Mouse (Mus musculus) embryonic facial prominence, embryonic 10.5 days (tissue): ENCODE results near the gene Kifap3. TPM values are rescaled to one million over a fixed set of nuclear protein-coding genes. Genes with fewer than 3 reads are reported as not detected.
A peak's percentile ranks its signal among the peaks of the same experiment; 100 is the strongest.

Experiments used
- DNase-seq: peaks from one replicate; pipeline ENCODE4 v3.0.0-alpha.2; 2017; ENCODE audit warnings: low spot score
- H3K27ac ChIP-seq: fragments of 300-500 bp; sonication (generic); replicated peaks from 2 replicates; pipeline ENCODE4 v1.5.1; 2016; ENCODE audit warnings: mild to moderate bottlenecking
- H3K27me3 ChIP-seq: fragments of 300-500 bp; sonication (generic); replicated peaks from 2 replicates; pipeline ENCODE4 v1.6.1; 2016; ENCODE audit warnings: low read depth, mild to moderate bottlenecking; ENCODE audit not compliant: poor library complexity, severe bottlenecking
- H3K36me3 ChIP-seq: fragments of 300-500 bp; sonication (generic); replicated peaks from 2 replicates; pipeline ENCODE4 v1.6.1; 2016; ENCODE audit warnings: mild to moderate bottlenecking, moderate library complexity
- H3K4me1 ChIP-seq: fragments of 300-500 bp; sonication (generic); 2 replicates; pipeline ENCODE4 v1.6.1; 2016
- H3K4me3 ChIP-seq: fragments of 300-500 bp; sonication (generic); 2 replicates; pipeline ENCODE4 v1.5.1; 2016; ENCODE audit warnings: mild to moderate bottlenecking, moderate library complexity
- H3K9me3 ChIP-seq: fragments of 300-500 bp; sonication (generic); 2 replicates; pipeline ENCODE4 v1.6.1; 2016; ENCODE audit warnings: mild to moderate bottlenecking
- WGBS: fragments of 180-500 bp; shearing (Covaris S2); methylation state at CpG from one replicate; pipeline ENCODE4 v1.1.7; 2016; 5-methylcytosine and 5-hydroxymethylcytosine counted together
- polyA plus RNA-seq: library from polyadenylated mRNA; unstranded; fragments of >200 nt; fragmentation: Nextera tagmentation; extraction: Ambion mirVana; gene quantifications from 2 replicates; pipeline ENCODE4 v1.2.1, GENCODE M21; 2016

The Kifap3 gene
- polyA plus RNA-seq, 1 experiment from 2014 or later: 38.1 TPM

GRCm38 (mm10) chr1:163903411-163903810 lies 124.0 kb downstream of the Kifap3 start:
- 86% methylated on average over 3 of the region's 3 CpGs for WGBS
- Histone ChIP-seq H3K36me3 (no peaks in the 10 kb centered on the region), H3K27me3 (no peaks in the 10 kb centered on the region), H3K9me3 (no peaks in the 10 kb centered on the region), H3K4me3 (no peak overlapping the region), H3K27ac (no peak overlapping the region), H3K4me1 (peaks cover 39% of the 10 kb centered on the region)
- DNase-seq: no peak

DNA sequence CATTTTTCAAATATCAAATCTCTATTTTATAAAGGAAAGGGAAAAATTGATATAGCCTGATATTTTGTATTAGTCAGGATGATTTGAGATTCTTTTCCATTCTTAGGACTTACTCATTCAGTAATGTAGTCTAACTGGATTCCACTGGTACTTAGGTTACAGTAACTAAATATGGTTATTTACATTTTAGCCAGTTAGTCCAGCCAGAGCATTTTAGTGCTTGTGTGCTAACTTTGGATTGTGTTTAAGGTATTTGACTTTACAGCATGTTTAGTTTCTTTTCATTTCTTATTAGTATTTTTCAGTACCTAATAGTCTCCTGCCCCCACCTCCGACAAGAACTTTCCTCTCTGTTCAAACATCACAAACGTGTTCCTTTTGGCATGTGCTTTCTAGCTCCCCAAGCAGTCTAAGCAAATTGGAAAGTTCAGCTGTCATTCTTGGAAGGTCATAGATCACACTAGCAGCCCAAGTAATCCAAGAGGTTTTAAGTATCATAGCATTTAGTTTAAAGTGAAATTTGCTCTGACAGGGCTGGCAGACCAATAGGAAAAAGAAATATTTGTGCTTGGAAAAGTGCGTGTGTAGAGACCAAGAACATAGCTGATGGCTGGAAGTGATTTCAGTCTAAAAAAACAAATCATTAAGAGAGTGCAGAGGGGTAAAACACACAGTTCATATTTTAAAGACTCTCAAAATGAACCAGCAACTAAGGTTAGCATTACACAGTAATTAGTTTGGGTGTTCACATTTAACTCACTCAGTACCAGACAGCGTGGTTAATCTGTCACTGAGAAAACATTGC lies 127.8 kb downstream of the Kifap3 start:
- DNase-seq: no peak
- Histone ChIP-seq H3K9me3 (no peaks in the 10 kb centered on the region), H3K27me3 (no peaks in the 10 kb centered on the region), H3K36me3 (no peaks in the 10 kb centered on the region), H3K4me3 (no peak overlapping the region), H3K27ac (peak overlapping the region; percentile 67), H3K4me1 (peaks cover 30% of the 10 kb centered on the region)
- WGBS: 26% methylated on average over 4 of the region's 4 CpGs

DNA sequence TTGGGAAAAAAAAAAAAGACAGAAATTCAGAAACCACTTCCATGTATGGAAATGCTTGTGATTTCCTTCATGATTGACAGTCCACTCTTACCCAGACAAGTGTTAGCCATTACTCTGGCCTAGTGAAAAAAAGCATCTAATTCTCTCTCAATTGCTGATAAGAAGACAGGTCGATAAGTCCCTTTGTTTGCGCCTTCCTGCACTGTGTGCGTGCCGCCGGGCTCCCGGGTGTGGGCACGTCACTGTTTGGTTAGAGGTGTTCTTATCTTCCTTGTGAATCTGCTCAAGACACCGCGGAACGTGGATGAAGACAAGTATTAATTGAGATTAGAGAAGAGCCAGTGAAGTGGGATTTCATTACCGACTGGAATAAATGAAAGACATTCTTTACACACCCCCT lies 129.0 kb downstream of the Kifap3 start:
- H3K27ac ChIP-seq: peak overlapping the region; percentile 52
- DNase-seq: no peak
- H3K36me3 ChIP-seq: no peaks in the 10 kb centered on the region
- 51% methylated on average over 11 of the region's 11 CpGs for WGBS
- peaks cover 30% of the 10 kb centered on the region for H3K4me1 ChIP-seq
- no peaks in the 10 kb centered on the region for H3K9me3 ChIP-seq
- H3K27me3 ChIP-seq: no peaks in the 10 kb centered on the region
- no peak overlapping the region for H3K4me3 ChIP-seq

- Histone ChIP-seq H3K27ac (peak overlapping the region; percentile 24; the same call in 1 of the 2 replicates), H3K36me3 (no peaks in the 10 kb centered on the region), H3K4me3 (no peak overlapping the region), H3K4me1 (peaks cover 30% of the 10 kb centered on the region), H3K9me3 (no peaks in the 10 kb centered on the region), H3K27me3 (no peaks in the 10 kb centered on the region)
- DNase-seq: no peak
- 6% methylated on average over 2 of the region's 2 CpGs for WGBS
Measured at GRCm38 (mm10) chr1:163910343-163910742, 131.0 kb downstream of the Kifap3 start.

- Histone ChIP-seq H3K4me3 (no peak overlapping the region), H3K36me3 (peaks cover 4% of the 10 kb centered on the region), H3K27ac (peak overlapping the region; percentile 24; the same call in 1 of the 2 replicates), H3K9me3 (no peaks in the 10 kb centered on the region), H3K4me1 (peaks cover 28% of the 10 kb centered on the region), H3K27me3 (no peaks in the 10 kb centered on the region)
- 91% methylated on average over 9 of the region's 9 CpGs for WGBS
- DNase-seq: no peak
Measured at GRCm38 (mm10) chr1:163910785-163911184, 131.4 kb downstream of the Kifap3 start.

DNA sequence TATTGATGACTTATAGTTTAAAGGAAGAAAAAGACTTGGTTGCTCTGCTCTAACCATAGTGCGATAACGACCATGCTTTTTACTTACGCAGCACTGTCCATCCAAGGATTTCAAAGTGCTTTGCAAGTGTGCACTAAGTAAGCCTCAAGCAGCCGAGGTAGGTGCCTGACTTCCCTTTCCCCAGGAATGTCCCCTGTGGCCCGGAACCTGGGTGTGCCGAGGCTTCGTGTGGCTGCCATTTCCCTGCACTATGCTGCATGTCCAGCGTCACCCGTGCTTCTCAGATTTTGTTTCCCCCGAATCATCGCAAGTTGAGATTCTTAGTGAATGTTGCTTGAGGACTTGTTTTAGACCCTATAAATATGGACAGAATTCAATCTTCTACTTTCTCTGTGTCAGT lies 132.6 kb downstream of the Kifap3 start:
- H3K27ac ChIP-seq: no peak overlapping the region
- peaks cover 20% of the 10 kb centered on the region for H3K4me1 ChIP-seq
- H3K4me3 ChIP-seq: no peak overlapping the region
- WGBS: 90% methylated on average over 11 of the region's 11 CpGs
- H3K27me3 ChIP-seq: no peaks in the 10 kb centered on the region
- H3K36me3 ChIP-seq: peaks cover 14% of the 10 kb centered on the region
- no peaks in the 10 kb centered on the region for H3K9me3 ChIP-seq
- no peak for DNase-seq

DNA sequence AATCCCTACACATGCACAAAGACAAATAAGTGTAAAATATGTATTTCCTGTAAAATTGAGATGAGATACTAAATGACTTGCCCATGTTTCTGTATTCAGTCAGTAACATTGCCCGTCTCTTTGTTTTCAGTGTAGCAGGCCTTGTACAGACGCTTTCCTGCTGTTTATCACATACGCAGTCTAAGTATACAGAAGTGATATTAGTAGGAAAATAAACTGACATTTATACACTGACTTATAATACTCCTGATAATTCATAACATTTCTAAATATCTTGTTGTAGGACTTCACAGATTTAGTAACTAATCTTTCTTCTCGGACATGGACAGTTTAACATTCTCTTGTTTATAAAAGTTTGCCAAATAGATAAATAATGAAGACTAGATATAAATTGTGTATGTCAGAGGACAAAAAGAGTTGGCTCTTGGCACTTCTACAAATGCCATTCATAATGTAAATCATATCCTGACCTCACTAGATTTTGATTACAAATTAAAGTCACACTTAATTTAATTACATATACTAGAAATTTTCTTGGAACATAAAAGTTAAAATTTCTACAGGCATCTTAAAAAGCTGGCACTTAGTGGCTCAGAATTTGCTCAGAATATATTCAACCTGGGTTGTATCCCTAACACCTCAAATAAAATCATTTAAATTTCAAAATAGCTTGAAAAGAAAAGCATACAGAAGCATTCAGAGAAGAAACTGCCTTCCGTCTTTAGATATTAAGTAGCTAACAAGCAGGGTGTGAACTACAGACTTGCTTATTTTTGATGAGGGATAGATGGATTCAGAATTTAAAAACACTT lies 138.2 kb downstream of the Kifap3 start:
- WGBS: 95% methylated on average over 5 of the region's 5 CpGs
- Histone ChIP-seq H3K27me3 (no peaks in the 10 kb centered on the region), H3K27ac (no peak overlapping the region), H3K36me3 (peaks cover 35% of the 10 kb centered on the region), H3K4me1 (no peaks in the 10 kb centered on the region), H3K9me3 (peaks cover 2% of the 10 kb centered on the region; the same call in 1 of the 2 replicates), H3K4me3 (no peak overlapping the region)
- DNase-seq: no peak

DNA sequence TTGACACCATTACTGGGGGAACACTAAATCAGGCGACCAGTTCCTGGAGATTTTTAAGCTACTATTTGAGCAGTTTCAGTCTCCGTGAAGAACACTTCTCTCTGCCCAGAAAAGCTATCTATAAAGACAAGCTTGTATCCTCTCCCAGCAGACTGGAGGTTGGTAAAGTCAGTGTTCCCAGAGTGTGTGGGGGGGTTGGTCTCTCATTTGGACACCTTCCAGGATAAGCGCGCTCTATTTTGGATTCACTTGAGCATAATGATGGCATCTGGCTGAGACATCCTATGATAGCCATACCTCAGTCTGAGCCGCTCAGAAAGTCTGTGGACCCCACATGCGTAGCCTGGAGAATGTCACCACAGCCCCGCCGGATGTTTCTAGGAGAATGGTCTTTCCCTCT lies 144.7 kb downstream of the Kifap3 start:
- no peak overlapping the region for H3K27ac ChIP-seq
- H3K4me3 ChIP-seq: no peak overlapping the region
- DNase-seq: no peak
- peaks cover 4% of the 10 kb centered on the region for H3K4me1 ChIP-seq
- WGBS: 87% methylated on average over 8 of the region's 8 CpGs
- no peaks in the 10 kb centered on the region for H3K27me3 ChIP-seq
- H3K9me3 ChIP-seq: no peaks in the 10 kb centered on the region
- H3K36me3 ChIP-seq: no peaks in the 10 kb centered on the region

DNA sequence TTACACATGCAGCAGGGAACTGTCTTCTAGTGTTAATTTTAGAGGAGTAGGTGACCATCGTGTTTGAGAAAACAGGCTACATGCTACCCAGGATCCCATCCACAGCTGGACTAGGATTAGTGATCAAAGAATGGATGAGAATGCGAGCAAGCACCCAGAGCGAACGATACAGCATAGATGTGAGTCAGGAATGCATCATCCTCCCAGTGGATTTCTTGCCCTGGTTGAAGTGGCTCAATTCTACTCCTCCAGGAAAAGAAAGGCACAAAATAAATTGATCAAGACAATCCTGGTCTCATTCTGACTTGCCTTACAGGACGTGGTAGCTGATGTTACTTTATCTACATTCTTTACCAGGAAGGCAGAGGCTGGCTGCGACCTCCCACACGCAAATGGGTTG lies 149.5 kb downstream of the Kifap3 start, which contains the start of gene Scyl3:
TSS of gene Scyl3 (plus strand) at position 255 of the 400 bp plus-strand sequence.
- WGBS: 71% methylated on average over 7 of the region's 7 CpGs
- Histone ChIP-seq H3K4me3 (peak within 1 kb of the TSS; percentile 96), H3K27me3 (no peaks in the 10 kb centered on the region), H3K27ac (peak within 1 kb of the TSS; percentile 91), H3K4me1 (peaks cover 20% of the 10 kb centered on the region), H3K9me3 (no peaks in the 10 kb centered on the region), H3K36me3 (peaks cover 8% of the 10 kb centered on the region)
- no peak for DNase-seq

DNA sequence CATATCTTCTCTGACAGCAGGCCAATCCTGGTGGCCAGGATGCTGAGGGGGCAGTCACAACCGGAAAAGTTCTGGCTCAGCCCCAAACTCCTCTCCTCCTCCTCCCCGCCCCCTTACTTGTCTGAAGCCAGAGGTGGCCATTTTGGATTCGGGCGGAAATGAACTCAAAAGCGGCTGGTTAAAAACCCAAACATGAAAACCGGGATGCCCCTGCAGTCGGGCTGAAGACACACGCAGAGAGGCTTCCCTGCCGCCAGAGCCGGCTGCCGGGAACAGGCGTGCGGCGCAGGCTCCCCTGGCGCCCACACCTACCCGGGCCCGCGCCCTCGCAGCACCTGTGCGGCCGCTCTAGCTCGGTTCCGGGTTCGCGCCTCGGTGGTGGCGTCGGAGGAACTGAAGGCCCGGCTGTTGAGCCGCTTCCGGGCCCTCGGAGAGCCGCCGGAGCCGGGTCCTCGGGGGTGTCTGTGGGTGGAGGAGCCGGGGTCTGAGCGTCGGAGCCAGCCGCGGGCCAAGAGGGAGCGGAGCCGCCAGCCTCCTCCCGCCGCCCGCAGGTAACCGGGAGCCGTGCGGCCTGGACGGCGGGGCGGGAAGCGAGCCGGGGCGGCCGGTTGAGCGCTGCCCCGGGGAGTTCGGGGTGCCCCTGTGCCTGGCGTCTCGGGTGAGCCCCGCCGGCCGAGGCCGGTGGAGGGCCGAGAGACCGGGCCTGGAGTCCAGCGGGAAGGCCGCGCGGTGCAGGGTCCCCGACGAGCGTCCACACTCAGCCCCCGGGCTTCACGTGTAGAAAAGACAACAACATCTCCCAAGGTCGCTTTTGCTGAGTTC lies 150.5 kb downstream of the Kifap3 start:
- Histone ChIP-seq H3K27ac (peak overlapping the region; percentile 91), H3K9me3 (no peaks in the 10 kb centered on the region)
- WGBS: under 1% methylated on average over 77 of the region's 77 CpGs

GRCm38 (mm10) chr1:163930458-163930794 lies 151.0 kb downstream of the Kifap3 start:
- H3K27ac ChIP-seq: peak overlapping the region; percentile 91

More for the DNA sequence above, 150.5 kb downstream of the Kifap3 start:
- peaks cover 18% of the 10 kb centered on the region for H3K36me3 ChIP-seq
- peaks cover 20% of the 10 kb centered on the region for H3K4me1 ChIP-seq
- peak; percentile 91 for DNase-seq
- no peaks in the 10 kb centered on the region for H3K27me3 ChIP-seq
- peak overlapping the region; percentile 96 for H3K4me3 ChIP-seq

GRCm38 (mm10) chr1:163931801-163932200 lies 152.4 kb downstream of the Kifap3 start:
- no peak for DNase-seq
- no peak overlapping the region for H3K27ac ChIP-seq
- H3K36me3 ChIP-seq: peaks cover 38% of the 10 kb centered on the region
- H3K4me3 ChIP-seq: no peak overlapping the region
- no peaks in the 10 kb centered on the region for H3K27me3 ChIP-seq
- 83% methylated on average over 8 of the region's 8 CpGs for WGBS
- H3K4me1 ChIP-seq: peaks cover 20% of the 10 kb centered on the region
- H3K9me3 ChIP-seq: no peaks in the 10 kb centered on the region

More at GRCm38 (mm10) chr1:163930458-163930794, 151.0 kb downstream of the Kifap3 start:
- no peaks in the 10 kb centered on the region for H3K27me3 ChIP-seq
- peaks cover 24% of the 10 kb centered on the region for H3K36me3 ChIP-seq
- no peaks in the 10 kb centered on the region for H3K9me3 ChIP-seq
- 6% methylated on average over 12 of the region's 12 CpGs for WGBS
- H3K4me3 ChIP-seq: peak overlapping the region; percentile 96
- no peak for DNase-seq
- peaks cover 20% of the 10 kb centered on the region for H3K4me1 ChIP-seq
